Mouse (Mus musculus) spleen, adult 2 months (tissue): Measurements from ENCODE around the gene Klrb1b. TPM values are rescaled to one million over a fixed set of nuclear protein-coding genes. Genes with fewer than 3 reads are reported as not detected.
"Not testable (repeated sequence)": the region's sequence is repeated elsewhere in the genome, so short reads cannot be mapped to it uniquely, and the experiment has no call there.

Experiments
- DNase-seq, 2 experiments: peaks; one replicate each; pipeline versions ENCODE4 v3.0.0 to v3.0.0-alpha.2; 2012 to 2021; ENCODE audit warnings: low spot score in 2 of 2, low read depth in 1 of 2
- H3K27ac ChIP-seq: fragments of 200-500 bp; 2 replicates; pipeline ENCODE4 v1.5.1; 2012; ENCODE audit warnings: low read length, inconsistent platforms; ENCODE audit not compliant: insufficient read depth
- H3K27me3 ChIP-seq: fragments of 200-500 bp; 2 replicates; pipeline ENCODE4 v1.6.1; 2012; ENCODE audit warnings: mild to moderate bottlenecking, moderate library complexity, low read length, inconsistent platforms; ENCODE audit not compliant: control insufficient read depth, insufficient read depth
- H3K36me3 ChIP-seq: fragments of 200-500 bp; 2 replicates; pipeline ENCODE4 v1.6.1; 2012; ENCODE audit warnings: mild to moderate bottlenecking, low read length, inconsistent platforms; ENCODE audit not compliant: control insufficient read depth, insufficient read depth
- H3K4me1 ChIP-seq: fragments of 200-500 bp; 2 replicates; pipeline ENCODE4 v1.6.1; 2011; ENCODE audit warnings: inconsistent platforms; ENCODE audit not compliant: control insufficient read depth, insufficient read depth, insufficient read length
- H3K4me3 ChIP-seq: fragments of 200-500 bp; 2 replicates; pipeline ENCODE4 v1.5.1; 2011; ENCODE audit warnings: mild to moderate bottlenecking, inconsistent platforms; ENCODE audit not compliant: insufficient read depth, insufficient read length; ENCODE audit errors: extremely low read depth
- CTCF ChIP-seq: fragments of 200-500 bp; IDR thresholded peaks from 2 replicates; pipeline ENCODE4 v1.5.1; 2011; ENCODE audit warnings: mild to moderate bottlenecking, inconsistent platforms; ENCODE audit not compliant: insufficient read depth, insufficient read length, insufficient replicate concordance; ENCODE audit errors: extremely low read depth
- POLR2A ChIP-seq: fragments of 200-500 bp; IDR thresholded peaks from 2 replicates; pipeline ENCODE4 v1.6.1; 2011; ENCODE audit warnings: low read depth, low read length, inconsistent platforms
- WGBS: fragments of 180-500 bp; shearing (Covaris S2); methylation state at CpG from one replicate; pipeline ENCODE4 v1.1.7; 2018; 5-methylcytosine and 5-hydroxymethylcytosine counted together
- polyA plus RNA-seq: library from polyadenylated mRNA; depleted of rRNA; stranded (reverse); fragments of >200 nt; gene quantifications from 2 replicates; pipeline ENCODE4 v1.2.3, GENCODE M21; 2012

The Klrb1b gene
- polyA plus RNA-seq, 1 experiment: 1.7 TPM

GRCm38 (mm10) chr6:128841327-128842089 is 15.4 kb upstream of the Klrb1b start:
- Histone ChIP-seq H3K4me3 (no peak overlapping the region), H3K36me3 (no peaks in the 10 kb centered on the region), H3K27ac (no peak overlapping the region), H3K27me3 (no peaks in the 10 kb centered on the region), H3K4me1 (peaks cover 12% of the 10 kb centered on the region)
- TF ChIP-seq CTCF (no peak), POLR2A (no peak)
- no peak for DNase-seq
- 64% methylated on average over 4 of the region's 4 CpGs for WGBS

- H3K36me3 ChIP-seq, DNase-seq, H3K27ac ChIP-seq, H3K4me3 ChIP-seq, H3K27me3 ChIP-seq: not testable (repeated sequence)
- H3K4me1 ChIP-seq: peaks cover 13% of the 10 kb centered on the region
- 62% methylated on average over 3 of the region's 3 CpGs for WGBS
Observed at GRCm38 (mm10) chr6:128840669-128841068, 14.5 kb upstream of the Klrb1b start.

- H3K27ac ChIP-seq: no peak overlapping the region; the same call in 1 of the 2 replicates
- no peak for TF ChIP-seq POLR2A
- no peaks in the 10 kb centered on the region for H3K36me3 ChIP-seq
- DNase-seq: no peak
- no peaks in the 10 kb centered on the region for H3K27me3 ChIP-seq
- peaks cover 16% of the 10 kb centered on the region for H3K4me1 ChIP-seq
- H3K4me3 ChIP-seq: no peak overlapping the region
- 40% methylated on average over 7 of the region's 7 CpGs for WGBS
Observed at GRCm38 (mm10) chr6:128839921-128840320, 13.8 kb upstream of the Klrb1b start.

GRCm38 (mm10) chr6:128839266-128839771 is 13.2 kb upstream of the Klrb1b start:
- TF ChIP-seq CTCF: peak; percentile 74; the same call in 1 of the 2 replicates
- no peak; the same call in 1 of the 2 replicates for TF ChIP-seq POLR2A
- Histone ChIP-seq H3K4me1 (peaks cover 14% of the 10 kb centered on the region), H3K27me3 (no peaks in the 10 kb centered on the region), H3K4me3 (peak overlapping the region; percentile 97), H3K27ac (peak overlapping the region; percentile 93), H3K36me3 (no peaks in the 10 kb centered on the region)
- under 1% methylated on average over 17 of the region's 17 CpGs for WGBS
- peak; percentile 91 to 94 for DNase-seq

- TF ChIP-seq CTCF (no peak), POLR2A (no peak)
- H3K27ac ChIP-seq: peak overlapping the region; percentile 93
- no peaks in the 10 kb centered on the region for H3K27me3 ChIP-seq
- no peaks in the 10 kb centered on the region for H3K36me3 ChIP-seq
- H3K4me3 ChIP-seq: peak overlapping the region; percentile 97
- DNase-seq: peak; percentile 76 to 82
- under 1% methylated on average over 49 of the region's 49 CpGs for WGBS
- H3K4me1 ChIP-seq: peaks cover 11% of the 10 kb centered on the region
Observed at GRCm38 (mm10) chr6:128838342-128839265, 12.5 kb upstream of the Klrb1b start.

- H3K36me3 ChIP-seq: no peaks in the 10 kb centered on the region
- H3K4me1 ChIP-seq: peaks cover 14% of the 10 kb centered on the region
- no peaks in the 10 kb centered on the region for H3K27me3 ChIP-seq
- TF ChIP-seq POLR2A (no peak), CTCF (no peak)
- H3K4me3 ChIP-seq: peak overlapping the region; percentile 97
- WGBS: 9% methylated on average over 14 of the region's 14 CpGs
- peak overlapping the region; percentile 93 for H3K27ac ChIP-seq
- no peak for DNase-seq
Observed at GRCm38 (mm10) chr6:128837454-128838341, 11.6 kb upstream of the Klrb1b start.
